Mouse (Mus musculus) gastrocnemius, postnatal 14 days (tissue): ENCODE data around the gene Olfr1396. TPM values are rescaled to one million over a fixed set of nuclear protein-coding genes. Genes with fewer than 3 reads are reported as not detected.
"Not testable (repeated sequence)": the region's sequence is repeated elsewhere in the genome, so short reads cannot be mapped to it uniquely, and the experiment has no call there.

Experiments
- DNase-seq: peaks from one replicate; pipeline ENCODE4 v3.0.0; 2021; ENCODE audit warnings: mixed read lengths
- intact Hi-C: fragments of 180-260 bp; cut with DNase I; formaldehyde crosslinking; loops from one replicate; pipeline ENCODE4 v1.15.1; 2025; ENCODE audit warnings: low total_unique reads
- total RNA-seq, 2 experiments: library from RNA; stranded (reverse); gene quantifications; 2 replicates each; pipeline ENCODE4 v1.2.3; 2021

The Olfr1396 gene
- total RNA-seq, 2 experiments from 2014 or later, result 0.04 TPM; not detected in 1

GRCm38 (mm10) chr11:49092053-49092586 lies 22.6 kb downstream of the Olfr1396 start:
- no peak for DNase-seq
- intact Hi-C loops, result no loop called here

GRCm38 (mm10) chr11:49091171-49091570 lies 23.5 kb downstream of the Olfr1396 start:
- intact Hi-C loops, result no loop called here
- DNase-seq, result no peak

- no peak for DNase-seq
- intact Hi-C loops, result no loop called here
These were observed 24.1 kb downstream of the Olfr1396 start for GRCm38 (mm10) chr11:49090551-49090950.

- intact Hi-C loops, result no loop called here
- no peak for DNase-seq
These were observed 24.8 kb downstream of the Olfr1396 start for GRCm38 (mm10) chr11:49089735-49090507.

GRCm38 (mm10) chr11:49088990-49089652 lies 25.6 kb downstream of the Olfr1396 start:
- no peak for DNase-seq
- intact Hi-C loops, result no loop called here

GRCm38 (mm10) chr11:49087830-49088616 lies 26.7 kb downstream of the Olfr1396 start:
- DNase-seq, result no peak
- intact Hi-C loops, result no loop called here

GRCm38 (mm10) chr11:49086858-49087361 lies 27.8 kb downstream of the Olfr1396 start:
- intact Hi-C loops, result no loop called here

GRCm38 (mm10) chr11:49084875-49085274 lies 29.8 kb downstream of the Olfr1396 start:
- intact Hi-C loops, result no loop called here

More at GRCm38 (mm10) chr11:49086858-49087361, 27.8 kb downstream of the Olfr1396 start:
- no peak for DNase-seq

GRCm38 (mm10) chr11:49084385-49084784 lies 30.3 kb downstream of the Olfr1396 start:
- intact Hi-C loops, result no loop called here
- DNase-seq, result no peak

More at GRCm38 (mm10) chr11:49084875-49085274, 29.8 kb downstream of the Olfr1396 start:
- no peak for DNase-seq

- no peak for DNase-seq
These were observed 30.9 kb downstream of the Olfr1396 start for GRCm38 (mm10) chr11:49083808-49084207.

GRCm38 (mm10) chr11:49083146-49083545 lies 31.5 kb downstream of the Olfr1396 start:
- no peak for DNase-seq
- intact Hi-C loops, result no loop called here

More at GRCm38 (mm10) chr11:49083808-49084207, 30.9 kb downstream of the Olfr1396 start:
- intact Hi-C loops, result no loop called here

- intact Hi-C loops, result no loop called here
- DNase-seq, result no peak
These were observed 32.8 kb downstream of the Olfr1396 start for GRCm38 (mm10) chr11:49081886-49082285.

GRCm38 (mm10) chr11:49081356-49081755 lies 33.3 kb downstream of the Olfr1396 start:
- no peak for DNase-seq
- intact Hi-C loops, result no loop called here

- intact Hi-C loops, result no loop called here
- no peak for DNase-seq
These were observed 34.0 kb downstream of the Olfr1396 start for GRCm38 (mm10) chr11:49080636-49081035.

- intact Hi-C loops, result no loop called here
- DNase-seq, result no peak
These were observed 36.0 kb downstream of the Olfr1396 start for GRCm38 (mm10) chr11:49078719-49079118.

- no peak for DNase-seq
- intact Hi-C loops, result no loop called here
These were observed 37.7 kb downstream of the Olfr1396 start for GRCm38 (mm10) chr11:49077012-49077411.

GRCm38 (mm10) chr11:49076001-49076757 lies 38.5 kb downstream of the Olfr1396 start, which contains the start of gene Ifi47:
TSS of gene Ifi47 (plus strand) at chr11:49076587.
- intact Hi-C loops, DNase-seq: not testable (repeated sequence)

- intact Hi-C loops, result no loop called here
- DNase-seq, result no peak
These were observed 46.3 kb downstream of the Olfr1396 start for GRCm38 (mm10) chr11:49068358-49068757.
